Mouse (Mus musculus): ENCODE results near the gene Tra2a.

DNA sequence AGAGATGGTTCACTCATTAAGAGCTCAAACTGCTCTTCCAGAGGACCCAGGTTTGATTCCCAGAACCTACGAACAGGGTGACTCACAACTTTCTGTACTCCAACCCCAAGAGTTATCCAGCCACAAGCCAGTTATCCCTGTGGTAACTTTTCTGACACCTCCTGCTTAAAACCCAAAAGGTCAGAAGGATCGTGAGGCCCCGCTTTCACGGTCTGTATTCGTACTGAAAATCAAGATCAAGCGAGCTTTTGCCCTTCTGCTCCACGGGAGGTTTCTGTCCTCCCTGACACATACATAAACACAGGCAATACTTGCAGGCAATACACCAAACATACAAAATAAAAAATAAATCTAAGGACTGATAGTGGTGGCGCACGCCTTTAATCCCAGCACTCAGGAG is 27.5 kb downstream of the Tra2a start:
- no peak for TF ChIP-seq CTCF (IDR thresholded peaks at IDR 0.05; ENCODE audit: low read depth)
- no peak for TF ChIP-seq EP300 (IDR thresholded peaks at IDR 0.05; ENCODE audit: low read depth)
